Comparison of ENCODE assay signal across 11 mouse cellular contexts in genomic region chr1:88275078-88275680, GRCm38 (mm10). TPM values are rescaled to one million over a fixed set of nuclear protein-coding genes. Genes with fewer than 3 reads are reported as not detected.
DNase-seq lines count a peak whose midpoint lies in the region; ATAC-seq and TF ChIP-seq lines count a peak whose summit lies in the region.
"Had no signal": no experiment of that assay in that cellular context is flagged by ENCODE, and none has a peak within 500 bp of the region (broad histone marks: within the 10 kb centered on the region; RNA-seq: fewer than 3 reads in every experiment).

No protein-coding gene starts in this region.

- 68% methylated on average over 13 of the region's 13 CpGs for WGBS in heart, postnatal 0 days
- 70% methylated on average over 13 of the region's 13 CpGs for WGBS in midbrain, embryonic 13.5 days
- 70% methylated on average over 13 of the region's 13 CpGs for WGBS in midbrain, embryonic 16.5 days
- 69% methylated on average over 13 of the region's 13 CpGs for WGBS in intestine, embryonic 15.5 days
- WGBS in stomach, embryonic 14.5 days: 68% methylated on average over 13 of the region's 13 CpGs

- peaks cover 48% of the 10 kb centered on the region for H3K36me3 ChIP-seq in heart, postnatal 0 days (replicated peaks; ENCODE audit: control insufficient read depth, insufficient read depth, low read length)
- peaks cover 35% of the 10 kb centered on the region for H3K36me3 ChIP-seq in midbrain, embryonic 13.5 days
- peaks cover 13% of the 10 kb centered on the region for H3K36me3 ChIP-seq in midbrain, embryonic 16.5 days (ENCODE audit: control insufficient read depth, insufficient read depth, low read length)
- H3K36me3 ChIP-seq in intestine, embryonic 15.5 days: peaks cover 35% of the 10 kb centered on the region
- peaks cover 46% of the 10 kb centered on the region for H3K36me3 ChIP-seq in stomach, embryonic 14.5 days (ENCODE audit: control insufficient read depth, insufficient read depth, low read length)

- peaks cover 26% of the 10 kb centered on the region for H3K4me1 ChIP-seq in heart, postnatal 0 days (ENCODE audit: control insufficient read depth, insufficient read depth)
- H3K4me1 ChIP-seq in midbrain, embryonic 13.5 days (replicated peaks): peaks cover 26% of the 10 kb centered on the region
- peaks cover 21% of the 10 kb centered on the region for H3K4me1 ChIP-seq in midbrain, embryonic 16.5 days (ENCODE audit: control insufficient read depth, insufficient read depth, low read length)
- H3K4me1 ChIP-seq in intestine, embryonic 15.5 days (replicated peaks): peaks cover 17% of the 10 kb centered on the region
- peaks cover 24% of the 10 kb centered on the region for H3K4me1 ChIP-seq in stomach, embryonic 14.5 days (ENCODE audit: control insufficient read depth, insufficient read depth, low read length)

- TF ChIP-seq EP300 in heart, postnatal 0 days (IDR thresholded peaks at IDR 0.05; ENCODE audit: low read depth): no peak

- peak overlapping the region; percentile 69; the same call in 1 of the 2 replicates for H3K9ac ChIP-seq in heart, postnatal 0 days (replicated peaks; ENCODE audit: low read depth, low read length)
- peak overlapping the region; percentile 69; the same call in 1 of the 2 replicates for H3K9ac ChIP-seq in midbrain, embryonic 13.5 days (replicated peaks)
- no peak overlapping the region for H3K9ac ChIP-seq in midbrain, embryonic 16.5 days (ENCODE audit: low read depth, low read length)
- H3K9ac ChIP-seq in intestine, embryonic 15.5 days: no peak overlapping the region
- peak overlapping the region; percentile 74; the same call in 1 of the 2 replicates for H3K9ac ChIP-seq in stomach, embryonic 14.5 days (replicated peaks; ENCODE audit: low read depth, low read length)

- no peak for DNase-seq in heart, postnatal 0 days (ENCODE audit: low spot score)
- DNase-seq in heart, postnatal 4 days: no peak
- DNase-seq in thymus, postnatal 10 days (ENCODE audit: low spot score in 2 of 2): no peak
- DNase-seq: layer of hippocampus, postnatal 36 days had no signal

- H3K9me3 ChIP-seq in heart, postnatal 0 days (replicated peaks; ENCODE audit: control insufficient read depth, low read length): no peaks in the 10 kb centered on the region
- H3K9me3 ChIP-seq in midbrain, embryonic 13.5 days: no peaks in the 10 kb centered on the region
- no peaks in the 10 kb centered on the region for H3K9me3 ChIP-seq in midbrain, embryonic 16.5 days (replicated peaks; ENCODE audit: control insufficient read depth, low read length, poor library complexity, severe bottlenecking)
- no peaks in the 10 kb centered on the region for H3K9me3 ChIP-seq in intestine, embryonic 15.5 days
- H3K9me3 ChIP-seq in stomach, embryonic 14.5 days (ENCODE audit: control insufficient read depth, low read depth, low read length): no peaks in the 10 kb centered on the region

- no peaks in the 10 kb centered on the region for H3K27me3 ChIP-seq in heart, postnatal 0 days (ENCODE audit: control insufficient read depth, insufficient read depth, low read length)
- H3K27me3 ChIP-seq in midbrain, embryonic 13.5 days: no peaks in the 10 kb centered on the region
- no peaks in the 10 kb centered on the region for H3K27me3 ChIP-seq in midbrain, embryonic 16.5 days (ENCODE audit: control insufficient read depth, insufficient read depth, low read depth, low read length)
- no peaks in the 10 kb centered on the region for H3K27me3 ChIP-seq in intestine, embryonic 15.5 days (replicated peaks)
- H3K27me3 ChIP-seq in stomach, embryonic 14.5 days (ENCODE audit: control insufficient read depth, insufficient read depth, low read length): no peaks in the 10 kb centered on the region

- peak overlapping the region; percentile 62 for H3K4me2 ChIP-seq in heart, postnatal 0 days (ENCODE audit: low read depth, low read length)
- no peak overlapping the region; the same call in 1 of the 2 replicates for H3K4me2 ChIP-seq in midbrain, embryonic 13.5 days (replicated peaks)
- H3K4me2 ChIP-seq in midbrain, embryonic 16.5 days (ENCODE audit: low read length): no peak overlapping the region
- H3K4me2 ChIP-seq in intestine, embryonic 15.5 days (replicated peaks): peak overlapping the region; percentile 53
- peak overlapping the region; percentile 66 for H3K4me2 ChIP-seq in stomach, embryonic 14.5 days (replicated peaks; ENCODE audit: low read depth, low read length)

- no peak for TF ChIP-seq CTCF in heart, postnatal 0 days (IDR thresholded peaks at IDR 0.05; ENCODE audit: low read depth)

- no peak for ATAC-seq in heart, postnatal 0 days (ENCODE audit: insufficient read depth, low read depth)
- ATAC-seq in midbrain, embryonic 13.5 days: no peak
- ATAC-seq in midbrain, embryonic 16.5 days: no peak
- ATAC-seq in intestine, embryonic 15.5 days: no peak
- ATAC-seq in stomach, embryonic 14.5 days (ENCODE audit: insufficient number of reproducible peaks, insufficient read depth, low FRiP score, low read depth): no peak
- ATAC-seq in megakaryocyte, adult 5-6 weeks (ENCODE audit: poor library complexity, severe bottlenecking): no peak

- H3K4me3 ChIP-seq in heart, postnatal 0 days (ENCODE audit: low read depth, low read length): no peak overlapping the region
- no peak overlapping the region for H3K4me3 ChIP-seq in midbrain, embryonic 13.5 days (replicated peaks)
- H3K4me3 ChIP-seq in midbrain, embryonic 16.5 days (ENCODE audit: low read depth, low read length): no peak overlapping the region
- H3K4me3 ChIP-seq in intestine, embryonic 15.5 days (replicated peaks): no peak overlapping the region
- H3K4me3 ChIP-seq in stomach, embryonic 14.5 days (ENCODE audit: low read depth, low read length): peak overlapping the region; percentile 64; the same call in 1 of the 2 replicates

- no peak overlapping the region for H3K27ac ChIP-seq in heart, postnatal 0 days (ENCODE audit: low read depth)
- no peak overlapping the region for H3K27ac ChIP-seq in midbrain, embryonic 13.5 days
- no peak overlapping the region for H3K27ac ChIP-seq in midbrain, embryonic 16.5 days (ENCODE audit: low read length)
- H3K27ac ChIP-seq in intestine, embryonic 15.5 days: no peak overlapping the region
- no peak overlapping the region for H3K27ac ChIP-seq in stomach, embryonic 14.5 days (ENCODE audit: low read length)

RNA-seq across cellular contexts. Expression of gene Hjurp, which starts 2.3 kb away (rescaled TPM):
- total RNA-seq in heart, postnatal 0 days (2014; rRNA removed; ENCODE audit: low replicate concordance): 95.2 and 97.3 TPM in 2 replicates
- 28.0 and 29.3 TPM in 2 replicates for polyA plus RNA-seq in heart, postnatal 0 days (2015; fragmentation: Nextera tagmentation; extraction: Ambion mirVana)
- total RNA-seq in heart, postnatal 4 days (2021): 100 to 1,000 TPM in 1 of 2 experiments, 10 to 100 TPM in 1; 97.1 to 100 TPM
- polyA plus RNA-seq in midbrain, embryonic 13.5 days (2015; fragmentation: Nextera tagmentation; extraction: Ambion mirVana): 107 and 110 TPM in 2 replicates
- polyA plus RNA-seq in midbrain, embryonic 16.5 days (2015; fragmentation: Nextera tagmentation; extraction: Ambion mirVana): 77.3 and 87.0 TPM in 2 replicates
- 158 and 160 TPM in 2 replicates for polyA plus RNA-seq in intestine, embryonic 15.5 days (2015; fragmentation: Nextera tagmentation; extraction: Ambion mirVana)
- 202 and 211 TPM in 2 replicates for polyA plus RNA-seq in stomach, embryonic 14.5 days (2014; fragmentation: Nextera tagmentation; extraction: Ambion mirVana)
- 99.8 and 112 TPM in 2 replicates for total RNA-seq in megakaryocyte, adult 5-6 weeks (2015)
- total RNA-seq in megakaryocyte, adult 5-6 weeks (2017): 174 and 189 TPM in 2 replicates

RNA-seq across cellular contexts. Expression of gene Trpm8, which starts 2.3 kb away (rescaled TPM):
- not detected in 2 replicates for total RNA-seq in heart, postnatal 0 days (2014; rRNA removed; ENCODE audit: low replicate concordance)
- not detected in 2 replicates for polyA plus RNA-seq in heart, postnatal 0 days (2015; fragmentation: Nextera tagmentation; extraction: Ambion mirVana)
- total RNA-seq in heart, postnatal 4 days (2021): not detected
- polyA plus RNA-seq in midbrain, embryonic 13.5 days (2015; fragmentation: Nextera tagmentation; extraction: Ambion mirVana): 0.04 TPM in 1 of 2 replicates, not detected in the other
- polyA plus RNA-seq in midbrain, embryonic 16.5 days (2015; fragmentation: Nextera tagmentation; extraction: Ambion mirVana): 0.11 and 0.17 TPM in 2 replicates
- not detected in 2 replicates for polyA plus RNA-seq in intestine, embryonic 15.5 days (2015; fragmentation: Nextera tagmentation; extraction: Ambion mirVana)
- not detected in 2 replicates for polyA plus RNA-seq in stomach, embryonic 14.5 days (2014; fragmentation: Nextera tagmentation; extraction: Ambion mirVana)
- total RNA-seq in megakaryocyte, adult 5-6 weeks (2015): not detected in 2 replicates
- not detected in 2 replicates for total RNA-seq in megakaryocyte, adult 5-6 weeks (2017)
- total RNA-seq: adrenal gland, postnatal 10 days; hematopoietic stem cell, adult 5-6 weeks had no signal

RNA-seq across cellular contexts. Expression of gene Mroh2a, which starts 48.4 kb away (rescaled TPM):
- not detected in 2 replicates for total RNA-seq in heart, postnatal 0 days (2014; rRNA removed; ENCODE audit: low replicate concordance)
- polyA plus RNA-seq in heart, postnatal 0 days (2015; fragmentation: Nextera tagmentation; extraction: Ambion mirVana): 0.08 and 0.23 TPM in 2 replicates
- total RNA-seq in heart, postnatal 4 days (2021): under 1 TPM in 1 of 2 experiments, not detected in 1; 0.02 TPM
- polyA plus RNA-seq in midbrain, embryonic 13.5 days (2015; fragmentation: Nextera tagmentation; extraction: Ambion mirVana): 0.68 and 1.0 TPM in 2 replicates
- 0.75 and 0.92 TPM in 2 replicates for polyA plus RNA-seq in midbrain, embryonic 16.5 days (2015; fragmentation: Nextera tagmentation; extraction: Ambion mirVana)
- 0.88 and 1.0 TPM in 2 replicates for polyA plus RNA-seq in intestine, embryonic 15.5 days (2015; fragmentation: Nextera tagmentation; extraction: Ambion mirVana)
- polyA plus RNA-seq in stomach, embryonic 14.5 days (2014; fragmentation: Nextera tagmentation; extraction: Ambion mirVana): 1.7 and 1.9 TPM in 2 replicates
- total RNA-seq in megakaryocyte, adult 5-6 weeks (2015): 0.47 and 1.2 TPM in 2 replicates
- total RNA-seq in megakaryocyte, adult 5-6 weeks (2017): 0.28 and 0.37 TPM in 2 replicates

Comparison
In these comparisons a context has a peak if more than half of its experiments do, and no peak if none do; other contexts are left out.
1. H3K9ac ChIP-seq: peak in heart, postnatal 0 days (single experiment), midbrain, embryonic 13.5 days (single experiment) and stomach, embryonic 14.5 days (single experiment); none in midbrain, embryonic 16.5 days (single experiment) and intestine, embryonic 15.5 days (single experiment).
2. H3K4me2 ChIP-seq: peak in heart, postnatal 0 days (single experiment), intestine, embryonic 15.5 days (single experiment) and stomach, embryonic 14.5 days (single experiment); none in midbrain, embryonic 13.5 days (single experiment) and midbrain, embryonic 16.5 days (single experiment).